Mouse (Mus musculus): ENCODE measurements at regions not wholly inside any gene's neighbourhood (a gene's known extent, or its start where the extent isn't known, plus 50 kb on each side); places are given as distances from the start of the nearest gene placed in this dataset.
"Not testable (repeated sequence)": the region's sequence is repeated elsewhere in the genome, so short reads cannot be mapped to it uniquely, and the experiment has no call there.

GRCm38 (mm10) chr12:115034438-115035129 is 1012.9 kb upstream of the Zfp386 start:
- H3K27ac ChIP-seq (ENCODE audit: insufficient read depth, low read depth, low read length, poor library complexity, severe bottlenecking): no peak overlapping the region
- H3K4me3 ChIP-seq (ENCODE audit: insufficient read depth in 1 of 2, low read depth in 1 of 2, low read length in 2 of 2, poor library complexity in 1 of 2, severe bottlenecking in 1 of 2): no peak overlapping the region
- no peak for TF ChIP-seq ZC3H11A (IDR thresholded peaks at IDR 0.05; ENCODE audit: borderline replicate concordance, low read depth, low read length)
- no peak for TF ChIP-seq HCFC1 (IDR thresholded peaks at IDR 0.05; ENCODE audit: borderline replicate concordance, insufficient read depth, low read length)
- no peak for TF ChIP-seq CHD2 (IDR thresholded peaks at IDR 0.05; ENCODE audit: low read depth, low read length)
- TF ChIP-seq MAFK (IDR thresholded peaks at IDR 0.05; ENCODE audit: insufficient read depth, low read depth, low read length): no peak
- TF ChIP-seq ZNF384 (IDR thresholded peaks at IDR 0.05; ENCODE audit: low read depth, low read length): no peak
- H3K4me1 ChIP-seq (ENCODE audit: control insufficient read depth in 2 of 2, insufficient read depth in 2 of 2, low read length in 2 of 2, poor library complexity in 1 of 2): no peaks in the 10 kb centered on the region
- no peaks in the 10 kb centered on the region for H3K9me3 ChIP-seq (ENCODE audit: control insufficient read depth, insufficient read depth, low read depth, low read length)
- H3K36me3 ChIP-seq (ENCODE audit: control insufficient read depth, insufficient read depth, low read length, poor library complexity, severe bottlenecking): no peaks in the 10 kb centered on the region
- in situ Hi-C loops (cut with MboI; ENCODE audit: low sequenced_read_pairs in 2 of 2, unreplicated experiment in 2 of 2): no loop called here
- H3K9ac ChIP-seq (ENCODE audit: insufficient read depth, low read depth, low read length, poor library complexity, severe bottlenecking): no peak overlapping the region
- no peak for DNase-seq (ENCODE audit: low read depth, low spot score)

- H3K27ac ChIP-seq (ENCODE audit: insufficient read depth, low read depth, low read length, poor library complexity, severe bottlenecking): no peak overlapping the region
- DNase-seq (ENCODE audit: low read depth, low spot score): no peak
- H3K4me1 ChIP-seq (ENCODE audit: control insufficient read depth in 2 of 2, insufficient read depth in 2 of 2, low read length in 2 of 2, poor library complexity in 1 of 2): no peaks in the 10 kb centered on the region
- no peaks in the 10 kb centered on the region for H3K36me3 ChIP-seq (ENCODE audit: control insufficient read depth, insufficient read depth, low read length, poor library complexity, severe bottlenecking)
- no peak overlapping the region for H3K4me3 ChIP-seq (ENCODE audit: insufficient read depth in 1 of 2, low read depth in 1 of 2, low read length in 2 of 2, poor library complexity in 1 of 2, severe bottlenecking in 1 of 2)
- in situ Hi-C loops (cut with MboI; ENCODE audit: low sequenced_read_pairs in 2 of 2, unreplicated experiment in 2 of 2): loop anchor here (25.0 kb wide), 3 partner anchors 232 to 932 kb away; no protein-coding TSS in a partner anchor
- no peaks in the 10 kb centered on the region for H3K9me3 ChIP-seq (ENCODE audit: control insufficient read depth, insufficient read depth, low read depth, low read length)
- TF ChIP-seq ZNF384 (IDR thresholded peaks at IDR 0.05; ENCODE audit: low read depth, low read length) (no peak), HCFC1 (IDR thresholded peaks at IDR 0.05; ENCODE audit: borderline replicate concordance, insufficient read depth, low read length) (no peak), CHD2 (IDR thresholded peaks at IDR 0.05; ENCODE audit: low read depth, low read length) (no peak), ZC3H11A (IDR thresholded peaks at IDR 0.05; ENCODE audit: borderline replicate concordance, low read depth, low read length) (no peak), MAFK (IDR thresholded peaks at IDR 0.05; ENCODE audit: insufficient read depth, low read depth, low read length) (no peak)
- H3K9ac ChIP-seq (ENCODE audit: insufficient read depth, low read depth, low read length, poor library complexity, severe bottlenecking): no peak overlapping the region
Observed at GRCm38 (mm10) chr12:115055080-115055479, 992.4 kb upstream of the Zfp386 start.

- not testable (repeated sequence) for DNase-seq (ENCODE audit: low read depth, low spot score); H3K36me3 ChIP-seq (ENCODE audit: control insufficient read depth, insufficient read depth, low read length, poor library complexity, severe bottlenecking); H3K4me3 ChIP-seq (ENCODE audit: insufficient read depth in 1 of 2, low read depth in 1 of 2, low read length in 2 of 2, poor library complexity in 1 of 2, severe bottlenecking in 1 of 2); H3K4me1 ChIP-seq (ENCODE audit: control insufficient read depth in 2 of 2, insufficient read depth in 2 of 2, low read length in 2 of 2, poor library complexity in 1 of 2); H3K27ac ChIP-seq (ENCODE audit: insufficient read depth, low read depth, low read length, poor library complexity, severe bottlenecking); H3K9me3 ChIP-seq (ENCODE audit: control insufficient read depth, insufficient read depth, low read depth, low read length); H3K9ac ChIP-seq (ENCODE audit: insufficient read depth, low read depth, low read length, poor library complexity, severe bottlenecking)
- in situ Hi-C loops (cut with MboI; ENCODE audit: low sequenced_read_pairs in 2 of 2, unreplicated experiment in 2 of 2): loop anchor here (25.0 kb wide), 3 partner anchors 227 to 927 kb away; no protein-coding TSS in a partner anchor
Observed at GRCm38 (mm10) chr12:115059954-115060353, 987.6 kb upstream of the Zfp386 start.

GRCm38 (mm10) chr12:115067251-115067650 is 980.3 kb upstream of the Zfp386 start:
- peaks cover 6% of the 10 kb centered on the region for H3K9me3 ChIP-seq (ENCODE audit: control insufficient read depth, insufficient read depth, low read depth, low read length)

GRCm38 (mm10) chr12:115091460-115091859 is 956.1 kb upstream of the Zfp386 start:
- DNase-seq (ENCODE audit: low read depth, low spot score); H3K9ac ChIP-seq (ENCODE audit: insufficient read depth, low read depth, low read length, poor library complexity, severe bottlenecking); H3K36me3 ChIP-seq (ENCODE audit: control insufficient read depth, insufficient read depth, low read length, poor library complexity, severe bottlenecking); H3K9me3 ChIP-seq (ENCODE audit: control insufficient read depth, insufficient read depth, low read depth, low read length); H3K4me3 ChIP-seq (ENCODE audit: insufficient read depth in 1 of 2, low read depth in 1 of 2, low read length in 2 of 2, poor library complexity in 1 of 2, severe bottlenecking in 1 of 2); in situ Hi-C loops (cut with MboI; ENCODE audit: low sequenced_read_pairs in 2 of 2, unreplicated experiment in 2 of 2); H3K4me1 ChIP-seq (ENCODE audit: control insufficient read depth in 2 of 2, insufficient read depth in 2 of 2, low read length in 2 of 2, poor library complexity in 1 of 2); H3K27ac ChIP-seq (ENCODE audit: insufficient read depth, low read depth, low read length, poor library complexity, severe bottlenecking): not testable (repeated sequence)

More at GRCm38 (mm10) chr12:115067251-115067650, 980.3 kb upstream of the Zfp386 start:
- H3K27ac ChIP-seq (ENCODE audit: insufficient read depth, low read depth, low read length, poor library complexity, severe bottlenecking): no peak overlapping the region
- DNase-seq (ENCODE audit: low read depth, low spot score): no peak
- no peaks in the 10 kb centered on the region for H3K4me1 ChIP-seq (ENCODE audit: control insufficient read depth in 2 of 2, insufficient read depth in 2 of 2, low read length in 2 of 2, poor library complexity in 1 of 2)
- H3K9ac ChIP-seq (ENCODE audit: insufficient read depth, low read depth, low read length, poor library complexity, severe bottlenecking): no peak overlapping the region
- TF ChIP-seq MAFK (IDR thresholded peaks at IDR 0.05; ENCODE audit: insufficient read depth, low read depth, low read length) (no peak), CHD2 (IDR thresholded peaks at IDR 0.05; ENCODE audit: low read depth, low read length) (no peak), ZNF384 (IDR thresholded peaks at IDR 0.05; ENCODE audit: low read depth, low read length) (no peak), HCFC1 (IDR thresholded peaks at IDR 0.05; ENCODE audit: borderline replicate concordance, insufficient read depth, low read length) (no peak), ZC3H11A (IDR thresholded peaks at IDR 0.05; ENCODE audit: borderline replicate concordance, low read depth, low read length) (no peak)
- H3K36me3 ChIP-seq (ENCODE audit: control insufficient read depth, insufficient read depth, low read length, poor library complexity, severe bottlenecking): no peaks in the 10 kb centered on the region
- in situ Hi-C loops (cut with MboI; ENCODE audit: low sequenced_read_pairs in 2 of 2, unreplicated experiment in 2 of 2): loop anchor here (25.0 kb wide), 3 partner anchors 220 to 920 kb away; no protein-coding TSS in a partner anchor
- no peak overlapping the region for H3K4me3 ChIP-seq (ENCODE audit: insufficient read depth in 1 of 2, low read depth in 1 of 2, low read length in 2 of 2, poor library complexity in 1 of 2, severe bottlenecking in 1 of 2)

All from ES-E14 (cell line).